Mouse (Mus musculus) cortical plate, adult 2 months (tissue): ENCODE results near the gene Upf2.

ENCODE experiments used
- CTCF ChIP-seq: fragments of 200-500 bp; IDR thresholded peaks from 2 replicates; pipeline ENCODE4 v1.5.1; 2011; ENCODE audit warnings: mild to moderate bottlenecking, control low read depth, low read length; ENCODE audit not compliant: insufficient read depth; ENCODE audit errors: extremely low read depth
- POLR2A ChIP-seq: fragments of 200-500 bp; IDR thresholded peaks from 2 replicates; pipeline ENCODE4 v1.6.1; 2011; ENCODE audit warnings: mild to moderate bottlenecking, low read length, control low read depth; ENCODE audit not compliant: insufficient read depth; ENCODE audit errors: extremely low read depth

- TF ChIP-seq POLR2A (no peak), CTCF (no peak)
Observed at GRCm38 (mm10) chr2:6055466-6055865, 104.2 kb downstream of the Upf2 start.
